Mouse (Mus musculus) T-helper 2 cell (primary cell): ENCODE measurements at regions not wholly inside any gene's neighbourhood (a gene's known extent, or its start where the extent isn't known, plus 50 kb on each side); places are given as distances from the start of the nearest gene placed in this dataset.

Source experiments
- in situ Hi-C: fragments of 300-600 bp; cut with MboI, MseI; formaldehyde crosslinking; loops from one replicate; pipeline ENCODE4 v1.15.1; 2025; ENCODE audit warnings: high pct_unique_total_duplicates

GRCm38 (mm10) chr2:139356280-139357010 lies 137.3 kb upstream of the Sptlc3 start:
- in situ Hi-C loops = no loop called here

- in situ Hi-C loops = no loop called here
Observed at GRCm38 (mm10) chr2:139362245-139362847, 131.4 kb upstream of the Sptlc3 start.

DNA sequence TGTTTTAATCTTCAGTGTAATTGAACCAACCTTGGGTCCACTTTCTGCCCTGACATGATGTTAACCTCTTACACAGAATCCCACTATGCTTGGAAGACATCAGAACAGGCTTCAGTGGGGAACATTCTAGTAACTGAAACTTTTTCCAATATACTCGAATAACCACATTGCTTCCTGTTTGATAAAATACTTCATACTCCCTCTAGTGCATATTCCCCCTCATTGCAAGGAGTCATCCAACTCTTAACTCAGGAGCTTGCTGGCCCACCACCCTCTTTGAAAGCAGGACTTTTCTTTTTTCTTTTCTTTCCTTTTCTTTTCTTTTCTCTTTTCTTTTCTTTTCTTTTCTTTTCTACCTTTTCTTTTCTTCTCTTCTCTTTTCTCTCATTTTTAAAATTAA lies 123.6 kb upstream of the Sptlc3 start:
- in situ Hi-C loops = loop anchor here (10.0 kb wide), 1 partner anchor 205 kb away; no protein-coding TSS in a partner anchor

GRCm38 (mm10) chr2:139380285-139380684 lies 113.4 kb upstream of the Sptlc3 start:
- in situ Hi-C loops = loop anchor here (25.0 kb wide), 2 partner anchors 357 to 607 kb away; no protein-coding TSS in a partner anchor

GRCm38 (mm10) chr2:139381628-139382027 lies 112.1 kb upstream of the Sptlc3 start:
- in situ Hi-C loops = loop anchor here (25.0 kb wide), 2 partner anchors 356 to 606 kb away; no protein-coding TSS in a partner anchor

DNA sequence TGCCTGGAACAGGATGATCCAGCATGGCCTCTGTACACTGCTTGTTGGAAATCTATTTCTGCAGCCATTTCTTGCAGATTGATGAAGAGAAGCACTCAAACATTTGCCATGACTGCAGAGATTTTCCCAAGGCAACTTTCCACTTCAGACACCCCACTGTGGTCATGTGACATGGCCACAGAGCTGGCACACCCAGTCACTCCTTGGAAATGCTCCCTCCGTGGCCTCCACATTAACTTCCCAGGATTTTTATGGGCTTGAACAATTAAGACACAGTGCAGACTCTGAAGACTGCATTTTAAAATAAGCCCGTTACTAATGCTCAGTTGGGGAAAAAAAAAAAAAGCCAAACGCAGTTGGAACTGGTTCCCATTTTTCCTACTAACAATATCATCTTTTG lies 80.2 kb upstream of the Sptlc3 start:
- in situ Hi-C loops = no loop called here

- in situ Hi-C loops = no loop called here
Observed at GRCm38 (mm10) chr2:139417506-139417905, 76.2 kb upstream of the Sptlc3 start.

- in situ Hi-C loops = no loop called here
Observed at GRCm38 (mm10) chr2:139422678-139423077, 71.0 kb upstream of the Sptlc3 start.

DNA sequence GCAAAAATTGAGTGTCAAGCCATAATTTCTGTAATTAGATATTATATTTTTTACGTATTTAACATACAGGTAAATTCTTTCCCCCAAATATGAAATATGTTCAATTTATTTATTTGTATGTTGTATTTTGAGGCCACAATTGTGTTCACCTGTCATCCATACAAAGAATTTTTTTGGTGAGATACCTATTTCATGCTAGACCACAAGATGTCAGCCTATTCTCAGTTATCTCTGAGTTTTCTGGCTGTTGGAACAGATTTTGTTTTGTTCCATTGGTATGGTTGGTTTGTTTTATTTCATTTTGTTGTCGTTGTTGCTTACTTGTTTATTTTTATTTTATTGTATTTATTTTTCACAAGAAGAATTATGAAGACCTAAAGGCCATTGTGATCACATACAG lies 70.3 kb upstream of the Sptlc3 start:
- in situ Hi-C loops = no loop called here
